11 mouse cellular contexts compared by ENCODE assay signal in genomic region chr5:30686781-30687180, GRCm38 (mm10). TPM values are rescaled to one million over a fixed set of nuclear protein-coding genes. Genes with fewer than 3 reads are reported as not detected.
A peak's percentile ranks its signal among the peaks of the same experiment; 100 is the strongest.
DNase-seq lines count a peak whose midpoint lies in the region; ATAC-seq and TF ChIP-seq lines count a peak whose summit lies in the region.
"Had no signal": no experiment of that assay in that cellular context is flagged by ENCODE, and none has a peak within 500 bp of the region (broad histone marks: within the 10 kb centered on the region; RNA-seq: fewer than 3 reads in every experiment).

No protein-coding gene starts in this region.

- H3K4me3 ChIP-seq in heart, postnatal 0 days (ENCODE audit: low read depth, low read length): no peak overlapping the region
- H3K4me3 ChIP-seq in lung, adult 2 months (replicated peaks; ENCODE audit: extremely low read depth, low read depth, low read length): no peak overlapping the region
- H3K4me3 ChIP-seq in G1E (ENCODE audit: low read depth, low read length): no peak overlapping the region
- H3K4me3 ChIP-seq: liver, embryonic 15.5 days had no signal

- no peaks in the 10 kb centered on the region for H3K27me3 ChIP-seq in heart, postnatal 0 days (ENCODE audit: control insufficient read depth, insufficient read depth, low read length)
- H3K27me3 ChIP-seq in G1E (ENCODE audit: insufficient read depth, low read length): peaks cover 9% of the 10 kb centered on the region

- intact Hi-C loops in heart, postnatal 10 days (cut with DNase I): no loop called here

- no peaks in the 10 kb centered on the region for H3K4me1 ChIP-seq in heart, postnatal 0 days (ENCODE audit: control insufficient read depth, insufficient read depth)
- H3K4me1 ChIP-seq in lung, adult 2 months (ENCODE audit: control insufficient read depth, insufficient read depth, low read length): no peaks in the 10 kb centered on the region
- H3K4me1 ChIP-seq in G1E (ENCODE audit: insufficient read depth, low read depth, low read length): no peaks in the 10 kb centered on the region
- H3K4me1 ChIP-seq: liver, embryonic 15.5 days had no signal

- no peak for ATAC-seq in heart, postnatal 0 days (ENCODE audit: insufficient read depth, low read depth)
- ATAC-seq in G1E (ENCODE audit: extremely low read depth, insufficient number of reproducible peaks, low FRiP score, poor library complexity, severe bottlenecking): no peak

- TF ChIP-seq CTCF in heart, postnatal 0 days (IDR thresholded peaks at IDR 0.05; ENCODE audit: low read depth): peak; percentile 44
- TF ChIP-seq CTCF in lung, adult 2 months (IDR thresholded peaks at IDR 0.05; ENCODE audit: insufficient read depth, low read length): peak; percentile 45; the same call in 1 of the 2 replicates
- peak; percentile 26; the same call in 1 of the 2 replicates for TF ChIP-seq CTCF in G1E (IDR thresholded peaks at IDR 0.05; ENCODE audit: low read depth, low read length)

- no peak overlapping the region for H3K27ac ChIP-seq in heart, postnatal 0 days (ENCODE audit: low read depth)
- H3K27ac ChIP-seq: liver, embryonic 15.5 days had no signal

- whole genome bisulfite sequencing in heart, postnatal 0 days: 42% methylated on average over 3 of the region's 3 CpGs
- 58% methylated on average over 3 of the region's 3 CpGs for WGBS in lung, adult 2 months

- DNase-seq in heart, postnatal 0 days (ENCODE audit: low spot score): no peak
- no peak for DNase-seq in heart, postnatal 10 days
- DNase-seq in lung, adult 2 months: no peak
- no peak for DNase-seq in lung, adult 18-20 months
- DNase-seq in G1E (ENCODE audit: low spot score): no peak
- peak; percentile 28 for DNase-seq in naive thymus-derived CD4-positive, alpha-beta T cell, adult 2 months (ENCODE audit: low read depth)
- no peak for DNase-seq in gastrocnemius, adult 18-20 months (ENCODE audit: low spot score)
- DNase-seq in adipocyte (ENCODE audit: low spot score): no peak
- DNase-seq: adrenal gland, adult 8-10 months had no signal

- H3K36me3 ChIP-seq in heart, postnatal 0 days (replicated peaks; ENCODE audit: control insufficient read depth, insufficient read depth, low read length): no peaks in the 10 kb centered on the region
- no peaks in the 10 kb centered on the region for H3K36me3 ChIP-seq in G1E (replicated peaks)
- H3K36me3 ChIP-seq: liver, embryonic 15.5 days had no signal

- H3K9me3 ChIP-seq in heart, postnatal 0 days (replicated peaks; ENCODE audit: control insufficient read depth, low read length): no peaks in the 10 kb centered on the region
- H3K9me3 ChIP-seq in G1E (replicated peaks): no peaks in the 10 kb centered on the region
- H3K9me3 ChIP-seq: liver, embryonic 15.5 days had no signal

- no peak for TF ChIP-seq POLR2A in lung, adult 2 months (IDR thresholded peaks at IDR 0.05; ENCODE audit: borderline replicate concordance, extremely low read depth, low read depth, low read length)

- TF ChIP-seq EP300 in heart, postnatal 0 days (IDR thresholded peaks at IDR 0.05; ENCODE audit: low read depth): no peak

- H3K4me2 ChIP-seq in heart, postnatal 0 days (ENCODE audit: low read depth, low read length): no peak overlapping the region
- H3K4me2 ChIP-seq: liver, embryonic 15.5 days had no signal

- H3K9ac ChIP-seq in heart, postnatal 0 days (replicated peaks; ENCODE audit: low read depth, low read length): no peak overlapping the region
- H3K9ac ChIP-seq: liver, embryonic 15.5 days had no signal

RNA-seq across cellular contexts. Expression of gene Cenpa, which starts 20.2 kb away (rescaled TPM):
- total RNA-seq in heart, postnatal 0 days (2014; rRNA removed; ENCODE audit: low replicate concordance): 87.9 and 158 TPM in 2 replicates
- polyA plus RNA-seq in heart, postnatal 0 days (2015; fragmentation: Nextera tagmentation; extraction: Ambion mirVana): 128 and 158 TPM in 2 replicates
- 10 to 100 TPM; 85.5 to 86.1 TPM for total RNA-seq in heart, postnatal 10 days (2021)
- 12.2 and 13.8 TPM in 2 replicates for polyA plus RNA-seq in lung, adult 2 months (2012; rRNA removed)
- total RNA-seq in G1E (2014; fragmentation: Nextera tagmentation) (165 and 203 TPM in 2 replicates), G1E (2017) (113 and 114 TPM in 2 replicates)
- polyA plus RNA-seq in G1E (2012): 307 and 368 TPM in 2 replicates
- total RNA-seq in gastrocnemius, adult 18-20 months (2021): 1 to 10 TPM in 1 of 2 experiments, under 1 TPM in 1; 0.96 to 2.5 TPM

RNA-seq across cellular contexts. Expression of gene Dpysl5, which starts 24.6 kb away (rescaled TPM):
- total RNA-seq in heart, postnatal 0 days (2014; rRNA removed; ENCODE audit: low replicate concordance): 3.7 and 4.7 TPM in 2 replicates
- polyA plus RNA-seq in heart, postnatal 0 days (2015; fragmentation: Nextera tagmentation; extraction: Ambion mirVana): 0.71 and 0.83 TPM in 2 replicates
- under 1 TPM; 0.77 to 0.87 TPM for total RNA-seq in heart, postnatal 10 days (2021)
- 5.6 and 7.9 TPM in 2 replicates for polyA plus RNA-seq in lung, adult 2 months (2012; rRNA removed)
- total RNA-seq in G1E (2014; fragmentation: Nextera tagmentation): not detected in 2 replicates
- under 0.01 and 0.49 TPM in 2 replicates for total RNA-seq in G1E (2017)
- polyA plus RNA-seq in G1E (2012): not detected in 2 replicates
- total RNA-seq in gastrocnemius, adult 18-20 months (2021): 1 to 10 TPM in 1 of 2 experiments, under 1 TPM in 1; 0.62 to 1.3 TPM
- total RNA-seq: neutrophil, adult 5-6 weeks had no signal

RNA-seq across cellular contexts. Expression of gene Slc35f6, which starts 39.0 kb away (rescaled TPM):
- total RNA-seq in heart, postnatal 0 days (2014; rRNA removed; ENCODE audit: low replicate concordance): 61.3 and 86.8 TPM in 2 replicates
- 30.5 and 31.7 TPM in 2 replicates for polyA plus RNA-seq in heart, postnatal 0 days (2015; fragmentation: Nextera tagmentation; extraction: Ambion mirVana)
- total RNA-seq in heart, postnatal 10 days (2021): 10 to 100 TPM; 42.1 to 45.4 TPM
- 82.9 and 97.2 TPM in 2 replicates for polyA plus RNA-seq in lung, adult 2 months (2012; rRNA removed)
- total RNA-seq in G1E (2014; fragmentation: Nextera tagmentation) (10.1 and 10.6 TPM in 2 replicates), G1E (2017) (11.9 and 13.0 TPM in 2 replicates)
- 14.2 and 15.3 TPM in 2 replicates for polyA plus RNA-seq in G1E (2012)
- total RNA-seq in gastrocnemius, adult 18-20 months (2021): 10 to 100 TPM; 11.3 to 11.9 TPM

Comparison
In these comparisons a context has a peak if more than half of its experiments do, and no peak if none do; other contexts are left out.
1. RNA of gene Cenpa, which starts 20.2 kb away (total RNA-seq): 113 to 203 TPM in G1E, 87.9 to 158 TPM in heart, postnatal 0 days and 85.5 to 86.1 TPM in heart, postnatal 10 days; 0.96 to 2.5 TPM in gastrocnemius, adult 18-20 months; every median in the first group is over 10 times any median in the second.
2. Peak in every context shown above with its lines, with median percentiles within 50 percentile points of each other: CTCF ChIP-seq.